Mouse (Mus musculus) forebrain, embryonic 13.5 days (tissue): ENCODE results near the gene Tnni3. TPM values are rescaled to one million over a fixed set of nuclear protein-coding genes. Genes with fewer than 3 reads are reported as not detected.
"Not testable (repeated sequence)": the region's sequence is repeated elsewhere in the genome, so short reads cannot be mapped to it uniquely, and the experiment has no call there.

Source experiments
- ATAC-seq: fragments of 200-750 bp; cut with Nextera tagmentation; 2 replicates; pipeline ENCODE4 v1.8.0; 2017
- H3K27ac ChIP-seq: fragments of 300-500 bp; sonication (generic); 2 replicates; pipeline ENCODE4 v1.5.1; 2015; ENCODE audit warnings: inconsistent platforms, mild to moderate bottlenecking, moderate library complexity
- H3K27me3 ChIP-seq: fragments of 300-500 bp; sonication (generic); 2 replicates; pipeline ENCODE4 v1.6.1; 2015; ENCODE audit warnings: mild to moderate bottlenecking, inconsistent platforms
- H3K36me3 ChIP-seq: fragments of 300-500 bp; sonication (generic); 2 replicates; pipeline ENCODE4 v1.6.1; 2015; ENCODE audit warnings: mild to moderate bottlenecking, inconsistent platforms; ENCODE audit not compliant: poor library complexity, severe bottlenecking
- H3K4me1 ChIP-seq: fragments of 300-500 bp; sonication (generic); 2 replicates; pipeline ENCODE4 v1.6.1; 2015; ENCODE audit warnings: inconsistent platforms
- H3K4me2 ChIP-seq: fragments of 300-500 bp; sonication (generic); 2 replicates; pipeline ENCODE4 v1.6.1; 2015; ENCODE audit warnings: inconsistent platforms, mild to moderate bottlenecking, moderate library complexity
- H3K4me3 ChIP-seq: fragments of 300-500 bp; sonication (generic); 2 replicates; pipeline ENCODE4 v1.5.1; 2015; ENCODE audit warnings: mild to moderate bottlenecking, inconsistent platforms
- H3K9ac ChIP-seq: fragments of 300-500 bp; sonication (generic); 2 replicates; pipeline ENCODE4 v1.6.1; 2015; ENCODE audit warnings: mild to moderate bottlenecking, inconsistent platforms
- H3K9me3 ChIP-seq: fragments of 300-500 bp; sonication (generic); replicated peaks from 2 replicates; pipeline ENCODE4 v1.6.1; 2016; ENCODE audit warnings: inconsistent platforms
- WGBS: fragments of 180-500 bp; shearing (Covaris S2); methylation state at CpG from one replicate; pipeline ENCODE4 v1.1.7; 2015; 5-methylcytosine and 5-hydroxymethylcytosine counted together
- polyA plus RNA-seq: library from polyadenylated mRNA; unstranded; fragments of >200 nt; fragmentation: Nextera tagmentation; extraction: Ambion mirVana; gene quantifications from 2 replicates; pipeline ENCODE4 v1.2.1, GENCODE M21; 2015

The Tnni3 gene
- polyA plus RNA-seq, 1 experiment from 2014 or later, result 0.89 TPM

- H3K27ac ChIP-seq, result no peak overlapping the region
- peaks cover 26% of the 10 kb centered on the region; the same call in 1 of the 2 replicates for H3K36me3 ChIP-seq
- H3K4me3 ChIP-seq, result no peak overlapping the region
- H3K9ac ChIP-seq, result no peak overlapping the region
- WGBS, result 53% methylated on average over 4 of the region's 4 CpGs
- no peak overlapping the region for H3K4me2 ChIP-seq
- no peaks in the 10 kb centered on the region for H3K27me3 ChIP-seq
- H3K9me3 ChIP-seq, result no peaks in the 10 kb centered on the region
- ATAC-seq, result no peak
- H3K4me1 ChIP-seq, result peaks cover 2% of the 10 kb centered on the region
These were observed 13.2 kb upstream of the Tnni3 start for GRCm38 (mm10) chr7:4537181-4537580.

GRCm38 (mm10) chr7:4536369-4536768 is 12.3 kb upstream of the Tnni3 start:
- H3K36me3 ChIP-seq, result peaks cover 19% of the 10 kb centered on the region; the same call in 1 of the 2 replicates
- 85% methylated on average over 4 of the region's 4 CpGs for WGBS
- no peak overlapping the region for H3K9ac ChIP-seq
- no peak overlapping the region for H3K27ac ChIP-seq
- no peak overlapping the region for H3K4me3 ChIP-seq
- H3K27me3 ChIP-seq, result no peaks in the 10 kb centered on the region
- no peak overlapping the region for H3K4me2 ChIP-seq
- H3K4me1 ChIP-seq, result peaks cover 8% of the 10 kb centered on the region
- no peak for ATAC-seq
- no peaks in the 10 kb centered on the region for H3K9me3 ChIP-seq

GRCm38 (mm10) chr7:4532005-4532729 is 8.1 kb upstream of the Tnni3 start, which contains the start of gene Dnaaf3:
Gene Dnaaf3 (minus strand): TSS chr7:4532453.
- Histone ChIP-seq H3K9ac (peak within 1 kb of the TSS; percentile 58), H3K4me1 (peaks cover 8% of the 10 kb centered on the region)

GRCm38 (mm10) chr7:4530166-4530565 is 6.1 kb upstream of the Tnni3 start:
- WGBS, result 58% methylated on average over 8 of the region's 8 CpGs
- not testable (repeated sequence) for H3K9me3 ChIP-seq, H3K9ac ChIP-seq, H3K4me2 ChIP-seq, H3K27ac ChIP-seq, H3K4me3 ChIP-seq, ATAC-seq, H3K36me3 ChIP-seq
- Histone ChIP-seq H3K27me3 (peaks cover 10% of the 10 kb centered on the region), H3K4me1 (peaks cover 22% of the 10 kb centered on the region)

More at GRCm38 (mm10) chr7:4532005-4532729, 8.1 kb upstream of the Tnni3 start, which contains the start of gene Dnaaf3:
- ATAC-seq, result peak; percentile 86
- H3K27me3 ChIP-seq, result peaks cover 6% of the 10 kb centered on the region
- peak within 1 kb of the TSS; percentile 59 for H3K4me2 ChIP-seq
- H3K4me3 ChIP-seq, result peak within 1 kb of the TSS; percentile 34
- no peaks in the 10 kb centered on the region for H3K9me3 ChIP-seq
- H3K36me3 ChIP-seq, result no peaks in the 10 kb centered on the region
- WGBS, result 2% methylated on average over 28 of the region's 28 CpGs
- no peak within 1 kb of the TSS for H3K27ac ChIP-seq

- no peak overlapping the region for H3K27ac ChIP-seq
- H3K9me3 ChIP-seq, result no peaks in the 10 kb centered on the region
- H3K9ac ChIP-seq, result no peak overlapping the region
- WGBS, result 48% methylated on average over 18 of the region's 18 CpGs
- H3K27me3 ChIP-seq, result peaks cover 13% of the 10 kb centered on the region
- peak overlapping the region; percentile 60; the same call in 1 of the 2 replicates for H3K4me2 ChIP-seq
- H3K36me3 ChIP-seq, result no peaks in the 10 kb centered on the region
- no peak overlapping the region for H3K4me3 ChIP-seq
- peaks cover 21% of the 10 kb centered on the region for H3K4me1 ChIP-seq
- no peak for ATAC-seq
These were observed 3.3 kb upstream of the Tnni3 start for GRCm38 (mm10) chr7:4527302-4527689.

- Histone ChIP-seq H3K4me1 (peaks cover 14% of the 10 kb centered on the region), H3K27me3 (peaks cover 19% of the 10 kb centered on the region), H3K36me3 (no peaks in the 10 kb centered on the region), H3K9me3 (no peaks in the 10 kb centered on the region), H3K27ac (peak overlapping the region; percentile 51; the same call in 1 of the 2 replicates), H3K4me3 (peak overlapping the region; percentile 33), H3K9ac (peak overlapping the region; percentile 54), H3K4me2 (peak overlapping the region; percentile 60)
- WGBS, result 26% methylated on average over 40 of the region's 40 CpGs
- peak; percentile 96 for ATAC-seq
These were observed 2.6 kb upstream of the Tnni3 start for GRCm38 (mm10) chr7:4526341-4527301.

- Histone ChIP-seq H3K4me3 (no peak overlapping the region), H3K9ac (no peak overlapping the region), H3K36me3 (no peaks in the 10 kb centered on the region), H3K9me3 (no peaks in the 10 kb centered on the region), H3K4me2 (no peak overlapping the region), H3K27ac (no peak overlapping the region), H3K27me3 (peaks cover 31% of the 10 kb centered on the region), H3K4me1 (peaks cover 21% of the 10 kb centered on the region)
- 91% methylated on average over 33 of the region's 33 CpGs for WGBS
- no peak for ATAC-seq
These were observed 561 bp downstream of the Tnni3 start for GRCm38 (mm10) chr7:4523205-4524130.

- H3K4me3 ChIP-seq, result no peak overlapping the region
- H3K4me1 ChIP-seq, result peaks cover 21% of the 10 kb centered on the region
- peaks cover 26% of the 10 kb centered on the region for H3K27me3 ChIP-seq
- H3K36me3 ChIP-seq, result no peaks in the 10 kb centered on the region
- no peak for ATAC-seq
- no peak overlapping the region for H3K9ac ChIP-seq
- no peaks in the 10 kb centered on the region for H3K9me3 ChIP-seq
- H3K4me2 ChIP-seq, result no peak overlapping the region
- H3K27ac ChIP-seq, result no peak overlapping the region
- WGBS, result 89% methylated on average over 6 of the region's 6 CpGs
These were observed 1.7 kb downstream of the Tnni3 start for GRCm38 (mm10) chr7:4522292-4522691.

GRCm38 (mm10) chr7:4521231-4522003 is 2.6 kb downstream of the Tnni3 start:
- peaks cover 21% of the 10 kb centered on the region for H3K27me3 ChIP-seq
- H3K9ac ChIP-seq, result 0 out of 2 replicates have a peak overlapping the region, but pooled peaks have one; percentile 21
- H3K27ac ChIP-seq, result no peak overlapping the region
- peak overlapping the region; percentile 48 for H3K4me2 ChIP-seq
- H3K36me3 ChIP-seq, result no peaks in the 10 kb centered on the region
- no peaks in the 10 kb centered on the region for H3K9me3 ChIP-seq
- H3K4me1 ChIP-seq, result peaks cover 16% of the 10 kb centered on the region; the same call in 1 of the 2 replicates
- peak overlapping the region; percentile 25 for H3K4me3 ChIP-seq
- ATAC-seq, result no peak
- 36% methylated on average over 31 of the region's 32 CpGs for WGBS

- no peak for ATAC-seq
- H3K27ac ChIP-seq, result no peak overlapping the region
- no peaks in the 10 kb centered on the region for H3K36me3 ChIP-seq
- no peaks in the 10 kb centered on the region for H3K9me3 ChIP-seq
- 96% methylated on average over 1 of the region's 1 CpGs for WGBS
- H3K27me3 ChIP-seq, result peaks cover 21% of the 10 kb centered on the region
- H3K9ac ChIP-seq, result no peak overlapping the region
- H3K4me3 ChIP-seq, result no peak overlapping the region
- no peak overlapping the region for H3K4me2 ChIP-seq
- peaks cover 23% of the 10 kb centered on the region for H3K4me1 ChIP-seq
These were observed 5.5 kb downstream of the Tnni3 start for GRCm38 (mm10) chr7:4518487-4518886.
